Mouse (Mus musculus) limb, embryonic 13.5 days (tissue): ENCODE results near the gene Galnt16. TPM values are rescaled to one million over a fixed set of nuclear protein-coding genes. Genes with fewer than 3 reads are reported as not detected.

Source experiments
- ATAC-seq: fragments of 200-750 bp; cut with Nextera tagmentation; 2 replicates; pipeline ENCODE4 v1.8.0; 2017; ENCODE audit warnings: low read depth, moderate number of reproducible peaks, moderate TSS enrichment; ENCODE audit not compliant: low FRiP score
- H3K27ac ChIP-seq: fragments of 300-500 bp; sonication (generic); 2 replicates; pipeline ENCODE4 v1.5.1; 2015; ENCODE audit warnings: inconsistent platforms, mild to moderate bottlenecking, moderate library complexity
- H3K27me3 ChIP-seq: fragments of 300-500 bp; sonication (generic); 2 replicates; pipeline ENCODE4 v1.6.1; 2015; ENCODE audit warnings: mild to moderate bottlenecking, inconsistent platforms
- H3K36me3 ChIP-seq: fragments of 300-500 bp; sonication (generic); 2 replicates; pipeline ENCODE4 v1.6.1; 2015; ENCODE audit warnings: inconsistent platforms, mild to moderate bottlenecking, moderate library complexity
- H3K4me1 ChIP-seq: fragments of 300-500 bp; sonication (generic); 2 replicates; pipeline ENCODE4 v1.6.1; 2015; ENCODE audit warnings: inconsistent platforms
- H3K4me2 ChIP-seq: fragments of 300-500 bp; sonication (generic); replicated peaks from 2 replicates; pipeline ENCODE4 v1.6.1; 2015; ENCODE audit warnings: inconsistent platforms, mild to moderate bottlenecking, moderate library complexity
- H3K4me3 ChIP-seq: fragments of 300-500 bp; sonication (generic); 2 replicates; pipeline ENCODE4 v1.5.1; 2015; ENCODE audit warnings: moderate library complexity, mild to moderate bottlenecking, inconsistent platforms
- H3K9ac ChIP-seq: fragments of 300-500 bp; sonication (generic); 2 replicates; pipeline ENCODE4 v1.6.1; 2015; ENCODE audit warnings: mild to moderate bottlenecking, inconsistent platforms
- H3K9me3 ChIP-seq: fragments of 300-500 bp; sonication (generic); 2 replicates; pipeline ENCODE4 v1.6.1; 2016; ENCODE audit warnings: inconsistent platforms
- WGBS: fragments of 180-500 bp; shearing (Covaris S2); methylation state at CpG from one replicate; pipeline ENCODE4 v1.1.7; 2015; 5-methylcytosine and 5-hydroxymethylcytosine counted together
- polyA plus RNA-seq: library from polyadenylated mRNA; unstranded; fragments of >200 nt; fragmentation: Nextera tagmentation; extraction: Ambion mirVana; gene quantifications from 2 replicates; pipeline ENCODE4 v1.2.1, GENCODE M21; 2015

Galnt16 gene
- polyA plus RNA-seq, 1 experiment from 2014 or later: 17.1 TPM

DNA sequence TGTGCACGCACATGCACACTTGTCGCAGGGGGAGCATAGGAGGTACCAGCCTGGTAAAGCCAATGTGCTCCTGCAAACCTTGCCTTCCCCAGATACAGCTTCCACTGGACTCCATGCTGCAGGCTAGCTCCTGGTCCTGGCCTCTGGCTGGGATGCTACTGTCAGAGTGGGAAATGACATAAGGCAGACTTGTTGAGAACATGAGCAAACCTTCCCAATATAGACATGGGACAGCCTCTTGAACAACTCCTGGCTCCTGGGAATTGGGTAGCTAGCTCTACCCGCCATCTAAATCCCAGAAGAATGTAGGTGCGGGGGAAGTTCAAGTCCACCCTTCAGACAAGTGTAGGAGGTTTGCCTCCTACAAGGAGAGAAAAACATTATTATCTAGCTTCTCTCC, 56.2 kb downstream of the Galnt16 start:
- H3K9ac ChIP-seq: no peak overlapping the region
- H3K4me2 ChIP-seq: no peak overlapping the region
- H3K27me3 ChIP-seq: peaks cover 10% of the 10 kb centered on the region; the same call in 1 of the 2 replicates
- WGBS: 85% methylated on average over 4 of the region's 4 CpGs
- H3K4me1 ChIP-seq: peaks cover 11% of the 10 kb centered on the region
- H3K27ac ChIP-seq: no peak overlapping the region
- no peak overlapping the region for H3K4me3 ChIP-seq
- H3K9me3 ChIP-seq: no peaks in the 10 kb centered on the region
- H3K36me3 ChIP-seq: no peaks in the 10 kb centered on the region
- ATAC-seq: no peak

DNA sequence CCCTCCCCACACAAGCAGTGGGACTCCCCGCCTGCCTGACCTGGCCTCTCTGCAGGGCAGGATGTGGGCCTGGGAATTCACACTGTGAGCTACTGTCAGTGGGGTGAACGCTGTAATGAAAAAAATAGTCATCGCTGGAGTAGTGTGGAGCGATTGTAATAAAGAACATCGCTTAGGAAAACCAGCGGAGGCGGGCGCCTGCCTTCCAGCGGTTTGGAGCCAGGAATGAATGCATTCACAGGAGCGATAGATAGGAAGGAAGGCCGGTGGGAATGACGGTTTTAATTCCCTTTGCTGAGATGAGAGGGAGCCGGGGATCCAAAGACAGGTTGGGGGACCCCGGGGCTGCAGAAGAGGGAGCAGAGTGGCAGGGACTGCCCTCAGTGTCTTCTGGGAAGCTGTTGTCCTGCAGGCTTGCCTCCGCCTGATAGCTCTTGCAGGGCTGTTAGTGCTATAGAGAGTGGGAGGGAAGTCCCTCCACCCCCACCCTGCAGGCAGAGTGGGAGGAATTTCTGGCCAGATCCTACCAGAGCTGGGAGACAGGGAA, 56.8 kb downstream of the Galnt16 start:
- H3K27ac ChIP-seq: no peak overlapping the region
- H3K4me3 ChIP-seq: no peak overlapping the region
- peaks cover 11% of the 10 kb centered on the region for H3K4me1 ChIP-seq
- peak overlapping the region; percentile 38 for H3K4me2 ChIP-seq
- 0 out of 2 replicates have a peak overlapping the region, but pooled peaks have one; percentile 39 for H3K9ac ChIP-seq
- 19% methylated on average over 15 of the region's 15 CpGs for WGBS
- H3K27me3 ChIP-seq: peaks cover 10% of the 10 kb centered on the region; the same call in 1 of the 2 replicates
- no peak for ATAC-seq
- no peaks in the 10 kb centered on the region for H3K36me3 ChIP-seq
- no peaks in the 10 kb centered on the region for H3K9me3 ChIP-seq

DNA sequence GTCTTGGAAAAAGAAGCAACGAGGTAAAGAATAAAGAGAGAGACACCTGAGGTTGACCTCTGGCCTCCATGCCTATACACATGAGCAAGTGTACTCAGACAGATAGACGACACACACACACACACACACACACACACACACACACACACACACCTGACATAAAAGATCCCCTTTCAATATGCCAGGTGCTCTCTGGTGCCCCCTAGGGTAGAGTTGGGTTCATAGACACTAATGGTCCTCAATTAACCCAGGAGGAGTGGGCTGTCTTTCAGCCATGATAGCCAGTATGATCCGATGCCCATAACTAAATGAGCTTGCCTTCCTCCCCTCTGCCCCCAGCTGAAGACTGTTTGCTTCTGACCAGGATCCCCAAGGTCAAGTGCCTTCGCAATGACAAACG, 59.0 kb downstream of the Galnt16 start:
- Histone ChIP-seq H3K9me3 (no peaks in the 10 kb centered on the region), H3K36me3 (no peaks in the 10 kb centered on the region), H3K9ac (no peak overlapping the region), H3K4me3 (no peak overlapping the region), H3K27ac (no peak overlapping the region), H3K27me3 (no peaks in the 10 kb centered on the region; the same call in 1 of the 2 replicates), H3K4me2 (no peak overlapping the region), H3K4me1 (peaks cover 11% of the 10 kb centered on the region)
- 80% methylated on average over 5 of the region's 5 CpGs for WGBS
- no peak for ATAC-seq

DNA sequence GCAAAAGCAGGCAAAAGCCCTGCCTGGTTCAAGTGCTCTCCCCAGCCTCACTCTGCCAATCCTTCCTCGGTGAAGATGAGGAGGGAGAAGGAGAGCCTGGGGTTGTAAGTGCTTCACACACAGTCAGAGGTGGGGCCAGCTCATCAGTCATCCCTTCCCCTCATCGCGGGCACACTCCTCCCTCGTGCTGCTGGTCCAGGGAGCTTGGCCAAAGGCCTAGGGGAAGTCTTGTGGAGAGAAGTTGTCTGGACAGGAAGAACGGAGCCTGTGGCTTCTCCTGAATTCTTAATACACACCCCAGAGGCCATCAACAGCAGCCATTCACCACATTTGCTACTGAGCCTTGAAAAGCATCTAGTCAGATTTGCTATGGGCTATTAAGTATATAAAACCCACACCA, 63.3 kb downstream of the Galnt16 start:
- Histone ChIP-seq H3K36me3 (no peaks in the 10 kb centered on the region), H3K4me3 (no peak overlapping the region), H3K27ac (no peak overlapping the region), H3K27me3 (no peaks in the 10 kb centered on the region), H3K4me2 (no peak overlapping the region), H3K9ac (no peak overlapping the region), H3K9me3 (no peaks in the 10 kb centered on the region), H3K4me1 (no peaks in the 10 kb centered on the region)
- no peak for ATAC-seq
- 64% methylated on average over 5 of the region's 5 CpGs for WGBS

DNA sequence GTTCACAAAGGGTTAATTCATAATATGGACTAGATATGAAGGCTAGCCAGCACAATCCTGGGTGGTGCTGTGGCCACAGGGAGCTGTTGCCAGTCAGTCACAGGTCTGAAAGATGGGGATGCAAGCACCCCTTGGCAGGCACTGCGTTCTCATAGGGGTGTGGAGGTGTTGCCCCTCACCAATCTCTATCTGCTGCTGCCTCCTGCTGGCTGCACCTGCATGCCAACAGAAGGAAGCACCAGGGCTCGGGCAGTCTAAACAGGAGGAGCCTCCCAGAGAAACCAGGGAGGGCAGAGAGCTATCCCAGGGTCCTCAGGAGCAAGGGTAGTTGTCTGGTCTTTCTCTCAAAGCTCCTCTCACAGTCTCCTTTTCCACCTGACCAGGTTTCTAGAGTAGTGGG, 66.9 kb downstream of the Galnt16 start:
- H3K27ac ChIP-seq: no peak overlapping the region
- H3K4me1 ChIP-seq: no peaks in the 10 kb centered on the region
- H3K9me3 ChIP-seq: no peaks in the 10 kb centered on the region
- WGBS: 16% methylated on average over 2 of the region's 2 CpGs
- H3K36me3 ChIP-seq: peaks cover 1% of the 10 kb centered on the region; the same call in 1 of the 2 replicates
- H3K9ac ChIP-seq: no peak overlapping the region
- H3K27me3 ChIP-seq: no peaks in the 10 kb centered on the region
- ATAC-seq: no peak
- H3K4me2 ChIP-seq: no peak overlapping the region
- H3K4me3 ChIP-seq: no peak overlapping the region

DNA sequence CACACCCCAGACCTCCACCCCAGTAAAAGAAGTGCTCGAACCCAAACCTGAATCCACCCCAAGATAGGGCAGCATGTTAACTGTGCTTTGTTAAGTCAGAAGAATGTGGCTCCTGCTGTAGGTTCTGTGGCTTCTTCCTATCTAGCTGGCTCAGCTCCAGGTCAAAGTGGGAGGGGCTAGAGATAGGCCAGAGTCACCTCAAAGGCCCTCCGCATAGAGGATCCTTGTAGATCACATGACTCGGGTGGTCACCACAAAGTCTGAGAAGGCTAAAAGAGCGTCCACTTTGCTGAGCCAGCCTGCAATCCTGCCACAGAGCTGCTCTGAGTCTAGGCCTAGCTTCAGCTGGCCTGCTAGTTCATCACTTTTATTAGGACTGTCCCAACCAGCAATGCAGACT, 76.1 kb downstream of the Galnt16 start:
- ATAC-seq: no peak

DNA sequence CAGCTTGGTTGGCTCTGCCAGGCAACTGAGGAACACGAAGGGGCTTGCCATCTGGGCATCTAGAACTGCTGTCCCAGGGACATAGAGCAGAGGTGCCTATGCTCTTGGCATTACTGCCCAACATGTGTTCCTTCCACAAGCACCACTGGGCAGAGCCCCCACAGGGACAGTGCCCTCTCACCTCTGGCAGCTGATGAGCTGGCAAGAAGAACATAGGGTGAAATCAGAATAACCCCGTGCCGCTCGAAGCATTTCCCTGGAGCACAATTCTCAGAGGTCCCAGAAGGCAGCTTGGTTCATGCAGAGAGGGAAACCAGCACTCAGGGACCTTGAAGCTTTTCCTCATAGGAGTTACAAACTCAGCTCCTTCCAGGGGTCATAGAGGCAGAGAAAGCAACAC, 76.7 kb downstream of the Galnt16 start:
- no peak for ATAC-seq
- H3K4me3 ChIP-seq: no peak overlapping the region
- H3K27ac ChIP-seq: no peak overlapping the region
- H3K4me1 ChIP-seq: no peaks in the 10 kb centered on the region
- no peak overlapping the region for H3K9ac ChIP-seq
- 84% methylated on average over 4 of the region's 4 CpGs for WGBS
- no peak overlapping the region for H3K4me2 ChIP-seq
- no peaks in the 10 kb centered on the region for H3K9me3 ChIP-seq
- 0 out of 2 replicates have a peak, but pooled peaks cover 4% of the 10 kb centered on the region for H3K36me3 ChIP-seq
- H3K27me3 ChIP-seq: no peaks in the 10 kb centered on the region

More for the DNA sequence above, 76.1 kb downstream of the Galnt16 start:
- Histone ChIP-seq H3K4me1 (no peaks in the 10 kb centered on the region), H3K4me2 (no peak overlapping the region), H3K27me3 (no peaks in the 10 kb centered on the region), H3K9ac (no peak overlapping the region), H3K4me3 (no peak overlapping the region), H3K36me3 (0 out of 2 replicates have a peak, but pooled peaks cover 4% of the 10 kb centered on the region), H3K9me3 (no peaks in the 10 kb centered on the region), H3K27ac (no peak overlapping the region)
- WGBS: 84% methylated on average over 4 of the region's 4 CpGs

DNA sequence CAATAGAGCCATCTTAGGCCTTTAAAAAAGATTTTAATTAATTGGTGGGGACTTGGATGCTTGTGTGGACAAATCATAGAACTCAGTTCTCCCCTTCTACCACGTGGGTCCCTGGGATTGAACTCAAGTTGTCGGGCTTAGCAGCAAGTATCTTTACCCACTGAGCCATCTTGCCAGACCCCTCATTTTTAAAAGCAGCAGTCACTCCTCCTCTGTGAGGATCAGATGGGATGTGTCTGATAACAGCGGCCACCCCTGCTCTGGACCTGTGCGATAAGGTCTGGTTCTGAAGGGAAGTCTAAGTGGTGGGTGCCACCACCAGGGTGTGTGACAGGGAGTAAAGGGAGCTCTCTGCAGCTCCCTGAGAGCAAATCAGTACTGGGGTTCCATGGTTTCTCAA, 77.5 kb downstream of the Galnt16 start:
- Histone ChIP-seq H3K4me3 (no peak overlapping the region), H3K4me1 (no peaks in the 10 kb centered on the region), H3K27ac (no peak overlapping the region), H3K4me2 (no peak overlapping the region), H3K9me3 (no peaks in the 10 kb centered on the region), H3K36me3 (no peaks in the 10 kb centered on the region), H3K27me3 (no peaks in the 10 kb centered on the region), H3K9ac (no peak overlapping the region)
- no peak for ATAC-seq
- WGBS: 92% methylated on average over 4 of the region's 4 CpGs

DNA sequence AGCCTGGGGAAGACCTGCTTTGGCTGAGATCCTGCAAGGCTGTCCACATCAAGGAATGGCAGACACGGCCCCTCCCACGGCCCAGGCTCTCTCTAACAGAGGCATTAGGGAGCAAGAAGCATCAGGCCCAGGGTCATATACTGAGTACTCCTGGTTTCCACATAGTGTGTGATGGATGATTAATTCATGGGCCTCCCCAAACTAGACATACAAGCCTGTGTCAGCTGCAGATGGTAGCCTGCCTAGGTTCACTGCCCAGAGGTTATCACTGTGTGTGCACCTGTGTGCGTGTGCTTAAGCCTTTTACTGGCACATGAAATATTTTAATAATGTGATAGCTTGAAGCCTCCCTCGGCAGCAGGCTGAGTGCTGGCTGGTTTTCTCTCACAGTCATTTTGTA, 77.9 kb downstream of the Galnt16 start:
- Histone ChIP-seq H3K9me3 (no peaks in the 10 kb centered on the region), H3K4me2 (no peak overlapping the region), H3K27me3 (no peaks in the 10 kb centered on the region), H3K36me3 (no peaks in the 10 kb centered on the region), H3K4me1 (no peaks in the 10 kb centered on the region), H3K4me3 (no peak overlapping the region), H3K9ac (no peak overlapping the region), H3K27ac (no peak overlapping the region)
- WGBS: 72% methylated on average over 4 of the region's 4 CpGs
- no peak for ATAC-seq

DNA sequence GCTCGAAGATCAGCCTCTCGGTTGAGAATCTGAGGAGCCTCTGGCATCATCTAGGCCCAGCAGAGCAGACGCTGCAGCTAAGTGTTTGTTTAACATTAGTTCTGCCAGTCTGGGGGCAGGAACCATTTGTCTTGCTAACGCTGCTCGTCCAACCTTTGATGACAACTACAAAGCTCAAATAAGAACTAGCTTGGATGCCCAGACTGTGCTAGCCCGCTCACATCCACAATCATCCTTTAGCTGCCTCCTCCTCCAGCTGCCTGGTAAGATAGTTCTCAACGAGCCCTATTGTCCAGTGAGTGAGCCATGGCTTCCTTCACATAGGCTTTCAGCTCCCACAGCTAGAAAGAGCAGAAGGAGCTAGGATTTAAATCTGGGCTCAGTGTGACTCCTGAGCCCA, 80.2 kb downstream of the Galnt16 start:
- Histone ChIP-seq H3K36me3 (no peaks in the 10 kb centered on the region), H3K4me1 (peaks cover 2% of the 10 kb centered on the region), H3K4me3 (no peak overlapping the region), H3K9me3 (no peaks in the 10 kb centered on the region), H3K27me3 (no peaks in the 10 kb centered on the region), H3K9ac (no peak overlapping the region), H3K4me2 (no peak overlapping the region), H3K27ac (no peak overlapping the region)
- no peak for ATAC-seq
- 34% methylated on average over 7 of the region's 7 CpGs for WGBS

DNA sequence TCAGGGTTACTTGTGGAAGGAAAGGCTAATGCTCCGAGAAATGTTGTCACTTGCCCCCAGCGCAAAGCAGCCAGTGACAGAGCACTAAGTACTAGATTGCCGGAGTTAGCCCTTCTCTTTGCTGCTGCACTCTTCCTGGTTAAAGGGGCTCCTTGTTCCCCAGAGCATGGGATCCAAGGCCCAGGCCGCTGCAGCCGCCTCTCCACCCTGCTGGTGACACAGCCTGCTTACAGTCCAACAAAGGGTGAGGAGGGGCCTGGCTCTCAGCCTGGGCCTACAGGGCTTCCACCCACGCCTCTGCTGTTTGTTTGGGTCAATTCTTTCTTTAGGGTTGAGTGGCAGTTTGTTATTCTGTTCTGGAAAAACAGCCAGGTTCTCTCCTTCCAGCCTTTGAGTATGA, 80.7 kb downstream of the Galnt16 start:
- H3K27ac ChIP-seq: no peak overlapping the region
- H3K36me3 ChIP-seq: no peaks in the 10 kb centered on the region
- no peaks in the 10 kb centered on the region for H3K27me3 ChIP-seq
- H3K9me3 ChIP-seq: no peaks in the 10 kb centered on the region
- H3K4me1 ChIP-seq: peaks cover 7% of the 10 kb centered on the region
- no peak overlapping the region for H3K4me2 ChIP-seq
- no peak overlapping the region for H3K9ac ChIP-seq
- 65% methylated on average over 6 of the region's 6 CpGs for WGBS
- H3K4me3 ChIP-seq: no peak overlapping the region
- no peak for ATAC-seq

DNA sequence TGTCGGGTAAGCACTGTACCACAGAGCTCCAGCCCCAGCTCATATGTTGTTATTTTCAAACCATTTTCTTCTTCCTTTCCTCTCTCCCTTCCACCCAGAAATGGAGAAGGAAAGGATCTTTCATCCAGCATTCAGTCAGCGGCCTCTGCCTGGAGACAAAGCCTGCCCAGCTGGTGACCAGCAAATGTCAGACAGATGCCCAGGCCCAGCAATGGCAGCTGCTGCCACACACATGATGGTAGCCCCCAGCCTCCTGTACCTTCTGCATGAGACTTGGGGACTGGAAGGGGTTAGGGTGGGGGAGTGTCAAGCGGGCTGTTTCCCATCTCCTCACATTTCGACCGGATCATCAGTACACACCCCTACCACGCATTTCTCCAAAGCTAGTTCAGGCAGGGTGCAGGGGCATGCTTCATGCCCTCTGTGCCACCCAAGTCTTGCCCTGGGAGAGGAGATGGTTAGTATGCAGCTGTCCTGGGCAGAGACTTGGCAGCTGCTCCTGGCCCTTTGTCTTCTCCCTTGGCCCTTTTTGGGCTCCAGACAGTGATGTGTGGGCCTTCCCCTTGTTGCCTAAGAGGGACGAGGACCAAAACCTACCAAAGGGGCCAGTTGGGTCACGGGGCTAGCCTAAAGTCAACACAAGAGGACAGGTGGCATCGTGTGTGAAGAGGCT, 83.7 kb downstream of the Galnt16 start:
- Histone ChIP-seq H3K4me3 (no peak overlapping the region), H3K4me1 (peaks cover 17% of the 10 kb centered on the region), H3K9ac (no peak overlapping the region), H3K36me3 (no peaks in the 10 kb centered on the region), H3K27me3 (no peaks in the 10 kb centered on the region), H3K9me3 (no peaks in the 10 kb centered on the region), H3K27ac (no peak overlapping the region), H3K4me2 (no peak overlapping the region)
- no peak for ATAC-seq
- WGBS: 78% methylated on average over 9 of the region's 9 CpGs

DNA sequence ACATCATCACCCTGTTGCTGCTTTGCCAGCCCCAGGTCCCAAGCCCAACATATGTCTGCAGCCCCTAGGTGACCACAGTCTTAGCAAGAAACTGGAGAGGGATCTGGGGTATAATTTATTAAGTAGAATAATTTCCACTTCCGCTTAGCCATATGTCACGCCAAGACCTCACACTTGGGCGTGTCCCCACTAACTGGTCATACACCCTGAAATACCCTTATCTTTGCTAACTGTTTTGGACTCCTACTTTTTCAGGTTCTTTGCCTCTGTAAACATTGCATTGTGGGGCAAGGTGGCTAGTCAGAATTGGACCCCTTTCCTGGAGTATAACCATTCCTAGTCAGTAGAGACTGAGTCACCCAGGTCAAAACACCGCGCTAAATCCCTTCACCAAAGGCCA, 84.4 kb downstream of the Galnt16 start:
- Histone ChIP-seq H3K27me3 (no peaks in the 10 kb centered on the region), H3K27ac (no peak overlapping the region), H3K9me3 (no peaks in the 10 kb centered on the region), H3K4me1 (peaks cover 17% of the 10 kb centered on the region), H3K36me3 (no peaks in the 10 kb centered on the region), H3K9ac (no peak overlapping the region), H3K4me2 (no peak overlapping the region), H3K4me3 (no peak overlapping the region)
- WGBS: 94% methylated on average over 5 of the region's 5 CpGs
- ATAC-seq: no peak
